Mouse (Mus musculus) liver, embryonic 14.5 days (tissue): Measurements from ENCODE around the gene C2cd5.
"Not testable (repeated sequence)": the region's sequence is repeated elsewhere in the genome, so short reads cannot be mapped to it uniquely, and the experiment has no call there.

Source experiments
- CTCF ChIP-seq: IDR thresholded peaks from 2 replicates; pipeline ENCODE4 v1.5.1; 2016; ENCODE audit warnings: antibody characterized with exemption, low read depth, control low read depth
- EP300 ChIP-seq: IDR thresholded peaks from 2 replicates; pipeline ENCODE4 v1.6.1; 2016; ENCODE audit warnings: antibody characterized with exemption, low read depth

DNA sequence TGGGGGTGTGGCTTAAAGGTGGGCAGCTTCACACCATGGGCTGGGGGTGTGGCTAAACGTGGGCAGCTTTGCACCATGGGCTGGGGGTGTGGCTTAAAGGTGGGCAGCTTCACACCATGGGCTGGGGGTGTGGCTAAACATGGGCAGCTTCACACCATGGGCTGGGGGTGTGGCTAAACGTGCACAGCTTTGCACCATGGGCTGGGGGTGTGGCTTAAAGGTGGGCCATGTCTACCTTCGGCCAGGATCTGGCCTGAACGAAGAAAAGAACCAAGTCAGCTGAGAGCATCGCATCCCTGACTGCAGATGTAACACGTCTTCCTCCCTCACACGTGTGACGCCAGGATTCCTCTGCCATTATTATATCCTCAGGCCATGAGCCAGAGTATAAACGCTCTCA lies 94.7 kb downstream of the C2cd5 start:
- not testable (repeated sequence) for TF ChIP-seq CTCF, EP300
